16 mouse cellular contexts compared by ENCODE assay signal in the genomic region with DNA sequence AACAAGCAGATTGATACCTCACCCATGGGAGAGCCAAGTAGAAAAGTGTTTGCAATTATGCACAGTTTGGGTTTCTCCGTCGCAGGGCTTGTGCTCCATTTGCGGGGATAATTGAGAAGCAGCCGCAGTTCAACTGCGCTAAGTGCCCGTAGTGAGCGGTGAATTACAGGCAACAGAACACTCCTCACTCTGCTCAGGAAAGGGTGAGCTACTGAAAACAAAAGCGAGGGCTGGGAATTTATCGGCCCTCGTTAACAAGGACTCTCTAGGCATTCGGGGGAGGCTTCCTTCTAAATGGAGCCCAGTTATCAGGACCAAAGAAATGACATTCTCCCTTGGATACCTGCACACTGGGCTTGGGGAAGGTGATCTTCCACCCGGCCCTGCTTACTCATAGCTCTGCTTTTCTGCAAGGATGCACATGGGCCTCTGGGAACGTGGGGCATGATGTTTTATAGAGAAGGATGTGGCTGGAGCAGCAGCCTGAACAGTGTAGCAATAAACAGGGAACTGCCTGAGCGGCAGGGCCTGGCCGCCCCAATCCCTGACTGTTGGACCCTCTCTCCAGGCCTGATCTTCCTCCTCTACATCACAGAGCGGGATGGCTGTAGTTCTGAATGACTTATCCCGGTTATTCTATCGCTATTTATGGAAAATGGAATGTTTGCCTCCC.
DNase-seq lines count a peak whose midpoint lies in the region; ATAC-seq lines count a peak whose summit lies in the region.
"Had no signal": no experiment of that assay in that cellular context is flagged by ENCODE, and none has a peak within 500 bp of the region (broad histone marks: within the 10 kb centered on the region; RNA-seq: fewer than 3 reads in every experiment).

No protein-coding gene starts in this region.

- H3K9ac ChIP-seq in hindbrain, embryonic 15.5 days = no peak overlapping the region
- H3K9ac ChIP-seq in hindbrain, embryonic 16.5 days (ENCODE audit: low read depth, low read length) = no peak overlapping the region
- no peak overlapping the region for H3K9ac ChIP-seq in embryonic facial prominence, embryonic 11.5 days (replicated peaks; ENCODE audit: low read length)
- H3K9ac ChIP-seq in midbrain, embryonic 16.5 days (ENCODE audit: low read depth, low read length) = no peak overlapping the region
- H3K9ac ChIP-seq: intestine, embryonic 15.5 days; limb, embryonic 13.5 days had no signal

- H3K27ac ChIP-seq in hindbrain, embryonic 15.5 days (replicated peaks) = 0 out of 2 replicates have a peak overlapping the region, but pooled peaks have one; percentile 2
- H3K27ac ChIP-seq in hindbrain, embryonic 16.5 days (ENCODE audit: low read depth, low read length) = no peak overlapping the region
- H3K27ac ChIP-seq in embryonic facial prominence, embryonic 11.5 days (replicated peaks; ENCODE audit: low read depth, low read length) = no peak overlapping the region
- peak overlapping the region; percentile 21; the same call in 1 of the 2 replicates for H3K27ac ChIP-seq in midbrain, embryonic 16.5 days (ENCODE audit: low read length)
- H3K27ac ChIP-seq: intestine, embryonic 15.5 days; limb, embryonic 13.5 days had no signal

- DNase-seq in R1 (ENCODE audit: low read depth, low spot score) = peak; percentile 6
- peak; percentile 9 for DNase-seq in embryonic facial prominence, embryonic 11.5 days (ENCODE audit: low spot score)
- no peak for DNase-seq in adrenal gland, adult (ENCODE audit: inconsistent age in 2 of 2, low spot score in 1 of 2)
- no peak for DNase-seq in thymus, postnatal 36 days
- DNase-seq in left cerebral cortex, postnatal 4 days = no peak
- DNase-seq: cerebellum, postnatal 14 days; layer of hippocampus, adult 9-11 months; lung, adult 18-20 months; thymus, adult 18-20 months had no signal

- intact Hi-C loops in left cerebral cortex, postnatal 4 days (cut with DNase I) = no loop called here

- H3K4me1 ChIP-seq in hindbrain, embryonic 15.5 days (replicated peaks) = peaks cover 27% of the 10 kb centered on the region
- peaks cover 3% of the 10 kb centered on the region; the same call in 1 of the 2 replicates for H3K4me1 ChIP-seq in hindbrain, embryonic 16.5 days (ENCODE audit: control insufficient read depth, insufficient read depth, low read depth, low read length)
- no peaks in the 10 kb centered on the region for H3K4me1 ChIP-seq in embryonic facial prominence, embryonic 11.5 days (ENCODE audit: control insufficient read depth, insufficient read depth, low read length)
- H3K4me1 ChIP-seq in midbrain, embryonic 16.5 days (ENCODE audit: control insufficient read depth, insufficient read depth, low read length) = peaks cover 19% of the 10 kb centered on the region; the same call in 1 of the 2 replicates
- H3K4me1 ChIP-seq: intestine, embryonic 15.5 days had no signal

- H3K4me3 ChIP-seq in hindbrain, embryonic 15.5 days = no peak overlapping the region
- no peak overlapping the region for H3K4me3 ChIP-seq in hindbrain, embryonic 16.5 days (ENCODE audit: low read length)
- no peak overlapping the region for H3K4me3 ChIP-seq in embryonic facial prominence, embryonic 11.5 days (ENCODE audit: low read depth, low read length)
- no peak overlapping the region for H3K4me3 ChIP-seq in midbrain, embryonic 16.5 days (ENCODE audit: low read depth, low read length)
- H3K4me3 ChIP-seq: intestine, embryonic 15.5 days; limb, embryonic 13.5 days had no signal

- WGBS in hindbrain, embryonic 15.5 days = 53% methylated on average over 18 of the region's 18 CpGs
- WGBS in hindbrain, embryonic 16.5 days = 53% methylated on average over 18 of the region's 18 CpGs
- WGBS in embryonic facial prominence, embryonic 11.5 days = 49% methylated on average over 18 of the region's 18 CpGs
- 53% methylated on average over 18 of the region's 18 CpGs for WGBS in midbrain, embryonic 16.5 days

- ATAC-seq in hindbrain, embryonic 15.5 days (ENCODE audit: low FRiP score, low read depth) = no peak
- no peak for ATAC-seq in hindbrain, embryonic 16.5 days
- ATAC-seq in embryonic facial prominence, embryonic 11.5 days (replicated peaks; ENCODE audit: insufficient number of reproducible peaks, low FRiP score, low TSS enrichment, low read depth) = no peak
- ATAC-seq in midbrain, embryonic 16.5 days = no peak
- ATAC-seq: activated CD4-positive, CD25-positive, alpha-beta regulatory T cell, adult 4 months; intestine, embryonic 15.5 days had no signal

- no peaks in the 10 kb centered on the region for H3K36me3 ChIP-seq in hindbrain, embryonic 15.5 days
- no peaks in the 10 kb centered on the region for H3K36me3 ChIP-seq in hindbrain, embryonic 16.5 days (ENCODE audit: control insufficient read depth, insufficient read depth, low read length)
- H3K36me3 ChIP-seq in embryonic facial prominence, embryonic 11.5 days (replicated peaks; ENCODE audit: control insufficient read depth, insufficient read depth, low read depth, low read length) = no peaks in the 10 kb centered on the region
- no peaks in the 10 kb centered on the region for H3K36me3 ChIP-seq in midbrain, embryonic 16.5 days (ENCODE audit: control insufficient read depth, insufficient read depth, low read length)
- H3K36me3 ChIP-seq: G1E; intestine, embryonic 15.5 days; limb, embryonic 13.5 days had no signal

- no peak overlapping the region for H3K4me2 ChIP-seq in hindbrain, embryonic 15.5 days
- no peak overlapping the region for H3K4me2 ChIP-seq in hindbrain, embryonic 16.5 days (ENCODE audit: low read length)
- H3K4me2 ChIP-seq in embryonic facial prominence, embryonic 11.5 days (ENCODE audit: low read depth, low read length) = no peak overlapping the region
- no peak overlapping the region for H3K4me2 ChIP-seq in midbrain, embryonic 16.5 days (ENCODE audit: low read length)
- H3K4me2 ChIP-seq: intestine, embryonic 15.5 days; limb, embryonic 13.5 days had no signal

- H3K27me3 ChIP-seq in hindbrain, embryonic 15.5 days = no peaks in the 10 kb centered on the region
- H3K27me3 ChIP-seq in hindbrain, embryonic 16.5 days (replicated peaks; ENCODE audit: control insufficient read depth, insufficient read depth, low read length) = no peaks in the 10 kb centered on the region
- H3K27me3 ChIP-seq in embryonic facial prominence, embryonic 11.5 days (ENCODE audit: control insufficient read depth, insufficient read depth, low read length) = no peaks in the 10 kb centered on the region
- no peaks in the 10 kb centered on the region for H3K27me3 ChIP-seq in midbrain, embryonic 16.5 days (ENCODE audit: control insufficient read depth, insufficient read depth, low read depth, low read length)
- H3K27me3 ChIP-seq: intestine, embryonic 15.5 days had no signal

- H3K9me3 ChIP-seq in hindbrain, embryonic 15.5 days = no peaks in the 10 kb centered on the region
- H3K9me3 ChIP-seq in hindbrain, embryonic 16.5 days (ENCODE audit: control insufficient read depth, low read length) = no peaks in the 10 kb centered on the region
- no peaks in the 10 kb centered on the region for H3K9me3 ChIP-seq in embryonic facial prominence, embryonic 11.5 days (replicated peaks; ENCODE audit: control insufficient read depth, low read length)
- no peaks in the 10 kb centered on the region for H3K9me3 ChIP-seq in midbrain, embryonic 16.5 days (replicated peaks; ENCODE audit: control insufficient read depth, low read length, poor library complexity, severe bottlenecking)
- H3K9me3 ChIP-seq: intestine, embryonic 15.5 days; limb, embryonic 13.5 days had no signal

Comparison
In these comparisons a context has a peak if more than half of its experiments do, and no peak if none do; other contexts are left out.
1. H3K27ac ChIP-seq: peak in hindbrain, embryonic 15.5 days (single experiment) and midbrain, embryonic 16.5 days (single experiment); none in hindbrain, embryonic 16.5 days (single experiment) and embryonic facial prominence, embryonic 11.5 days (single experiment).
2. DNase-seq: peak in R1 (single experiment) and embryonic facial prominence, embryonic 11.5 days (single experiment); none in adrenal gland, adult (0 of 2), thymus, postnatal 36 days (0 of 2) and left cerebral cortex, postnatal 4 days (single experiment).